Comparison of ENCODE assay signal across 13 mouse cellular contexts in genomic region chr8:13503936-13504606, GRCm38 (mm10). TPM values are rescaled to one million over a fixed set of nuclear protein-coding genes. Genes with fewer than 3 reads are reported as not detected.
A peak's percentile ranks its signal among the peaks of the same experiment; 100 is the strongest.
DNase-seq lines count a peak whose midpoint lies in the region; ATAC-seq lines count a peak whose summit lies in the region.
"Had no signal": no experiment of that assay in that cellular context is flagged by ENCODE, and none has a peak within 500 bp of the region (broad histone marks: within the 10 kb centered on the region; RNA-seq: fewer than 3 reads in every experiment).

No protein-coding gene starts in this region.

- peak; percentile 50 to 57 for ATAC-seq in hematopoietic stem cell, adult 5-6 weeks (replicated peaks in 1 of 2; ENCODE audit: insufficient read depth in 1 of 2, low FRiP score in 2 of 2, low TSS enrichment in 1 of 2, low read depth in 1 of 2, poor library complexity in 2 of 2, severe bottlenecking in 2 of 2)
- ATAC-seq in CD4-positive, CD25-positive, alpha-beta regulatory T cell, adult 4 months: no peak
- ATAC-seq: lung, postnatal 0 days had no signal

- DNase-seq in heart, adult 9 months (ENCODE audit: low spot score in 2 of 2): peak; percentile 44 to 57
- DNase-seq in heart, postnatal 25 days (ENCODE audit: low spot score): no peak
- peak; percentile 77 for DNase-seq in 3134 (ENCODE audit: extremely low read depth, insufficient read length, low spot score)
- peak; percentile 58 for DNase-seq in NIH3T3 (ENCODE audit: low read depth)
- DNase-seq in cerebellum, adult 11-12 months: no peak
- no peak for DNase-seq in embryo, embryonic 11 days
- DNase-seq: cerebellum, postnatal 14 days; kidney, postnatal 4 days had no signal

- intact Hi-C loops in heart, postnatal 25 days (cut with DNase I): no loop called here

RNA-seq across cellular contexts. Expression of gene Gas6, which starts 9.8 kb away (rescaled TPM):
- 100 to 1,000 TPM; 123 to 126 TPM for total RNA-seq in heart, postnatal 25 days (2021)
- 14.1 and 17.4 TPM in 2 replicates for total RNA-seq in hematopoietic stem cell, adult 5-6 weeks (2017)
- not detected for polyA plus RNA-seq in CD4-positive, CD25-positive, alpha-beta regulatory T cell, adult 4 months (2017; shearing (Covaris generic))

RNA-seq across cellular contexts. Expression of gene 1700029H14Rik, which starts 58.2 kb away (rescaled TPM):
- not detected for total RNA-seq in heart, postnatal 25 days (2021)
- total RNA-seq in hematopoietic stem cell, adult 5-6 weeks (2017): 0.38 TPM in 1 of 2 replicates, not detected in the other
- under 1 TPM in 1 of 2 experiments, not detected in 1; 0.30 TPM for polyA plus RNA-seq in CD4-positive, CD25-positive, alpha-beta regulatory T cell, adult 4 months (2017; shearing (Covaris generic))
- polyA plus RNA-seq: hindbrain, embryonic 12.5 days; limb, embryonic 11.5 days; lung, postnatal 0 days had no signal

Comparison
In these comparisons a context has a peak if more than half of its experiments do, and no peak if none do; other contexts are left out.
1. DNase-seq: peak in heart, adult 9 months (2 of 2), 3134 (single experiment) and NIH3T3 (single experiment); none in heart, postnatal 25 days (single experiment), cerebellum, adult 11-12 months (single experiment) and embryo, embryonic 11 days (single experiment).